Mouse (Mus musculus): Measurements from ENCODE around the gene Gm20489. TPM values are rescaled to one million over a fixed set of nuclear protein-coding genes. Genes with fewer than 3 reads are reported as not detected.

Gene Gm20489
- total and polyA plus RNA-seq, 2 experiments from 2014 or later: not detected

GRCm38 (mm10) chrX:101245011-101245410 lies 23.8 kb downstream of the Gm20489 start:
- H3K27ac ChIP-seq (ENCODE audit: low read depth, low read length): no peak overlapping the region
- DNase-seq: no peak
- no peak overlapping the region for H3K9ac ChIP-seq
- H3K4me2 ChIP-seq (ENCODE audit: low read depth): no peak overlapping the region
- TF ChIP-seq CTCF (IDR thresholded peaks at IDR 0.05; ENCODE audit: low read depth): no peak
- 28% methylated on average over 1 of the region's 1 CpGs for WGBS
- H3K36me3 ChIP-seq (ENCODE audit: insufficient read depth): no peaks in the 10 kb centered on the region
- H3K9me3 ChIP-seq (ENCODE audit: low read length): no peaks in the 10 kb centered on the region
- ATAC-seq: no peak
- no peaks in the 10 kb centered on the region for H3K4me1 ChIP-seq (ENCODE audit: insufficient read depth)
- H3K4me3 ChIP-seq (ENCODE audit: low read depth, low read length): no peak overlapping the region
- H3K27me3 ChIP-seq (ENCODE audit: insufficient read depth, low read length): no peaks in the 10 kb centered on the region

- no peaks in the 10 kb centered on the region for H3K4me1 ChIP-seq (ENCODE audit: insufficient read depth)
- DNase-seq (no peak), ATAC-seq (no peak)
- whole genome bisulfite sequencing: 37% methylated on average over 7 of the region's 7 CpGs
- H3K9me3 ChIP-seq (ENCODE audit: low read length): no peaks in the 10 kb centered on the region
- H3K9ac ChIP-seq: 0 out of 2 replicates have a peak overlapping the region, but pooled peaks have one; percentile 2
- no peak for TF ChIP-seq CTCF (IDR thresholded peaks at IDR 0.05; ENCODE audit: low read depth)
- H3K27ac ChIP-seq (ENCODE audit: low read depth, low read length): peak overlapping the region; percentile 46
- H3K36me3 ChIP-seq (ENCODE audit: insufficient read depth): no peaks in the 10 kb centered on the region
- no peaks in the 10 kb centered on the region for H3K27me3 ChIP-seq (ENCODE audit: insufficient read depth, low read length)
- peak overlapping the region; percentile 42 for H3K4me2 ChIP-seq (ENCODE audit: low read depth)
- H3K4me3 ChIP-seq (ENCODE audit: low read depth, low read length): peak overlapping the region; percentile 50
Measured at GRCm38 (mm10) chrX:101222796-101223162, 46.0 kb downstream of the Gm20489 start.

- Histone ChIP-seq H3K27me3 (ENCODE audit: insufficient read depth, low read length) (no peaks in the 10 kb centered on the region), H3K27ac (ENCODE audit: low read depth, low read length) (peak within 1 kb of the TSS; percentile 46), H3K4me3 (ENCODE audit: low read depth, low read length) (peak within 1 kb of the TSS; percentile 50), H3K4me2 (ENCODE audit: low read depth) (peak within 1 kb of the TSS; percentile 53), H3K9me3 (ENCODE audit: low read length) (no peaks in the 10 kb centered on the region), H3K4me1 (ENCODE audit: insufficient read depth) (no peaks in the 10 kb centered on the region), H3K36me3 (ENCODE audit: insufficient read depth) (no peaks in the 10 kb centered on the region), H3K9ac (peak within 1 kb of the TSS; percentile 56)
- peak; percentile 96 for ATAC-seq
- WGBS: 31% methylated on average over 55 of the region's 55 CpGs
- TF ChIP-seq CTCF (IDR thresholded peaks at IDR 0.05; ENCODE audit: low read depth): no peak
- peak; percentile 94 for DNase-seq
Measured at GRCm38 (mm10) chrX:101221834-101222795, 46.7 kb downstream of the Gm20489 start, which contains the start of gene Snx12. Gene Snx12 (minus strand): TSS chrX:101222563.

Other genes with a start within 250 kb of the Gm20489 start
- gene Tex11, start 209.4 kb downstream of the Gm20489 start, total RNA-seq (2014; rRNA removed): 0.15 and 0.24 TPM in 2 replicates
- gene Tex11, start 209.4 kb downstream of the Gm20489 start, polyA plus RNA-seq (2015; fragmentation: Nextera tagmentation; extraction: Ambion mirVana): 0.05 and 0.11 TPM in 2 replicates
- gene Slc7a3, start 183.0 kb downstream of the Gm20489 start, total RNA-seq (2014; rRNA removed): 14.8 and 22.7 TPM in 2 replicates
- 10.9 and 18.3 TPM in 2 replicates for gene Slc7a3, start 183.0 kb downstream of the Gm20489 start, polyA plus RNA-seq (2015; fragmentation: Nextera tagmentation; extraction: Ambion mirVana)
- 52.4 and 52.7 TPM in 2 replicates for gene Snx12, start 46.5 kb downstream of the Gm20489 start, total RNA-seq (2014; rRNA removed)
- 41.4 and 42.8 TPM in 2 replicates for gene Snx12, start 46.5 kb downstream of the Gm20489 start, polyA plus RNA-seq (2015; fragmentation: Nextera tagmentation; extraction: Ambion mirVana)
- 6.8 and 8.7 TPM in 2 replicates for gene Foxo4, start 14.5 kb downstream of the Gm20489 start, total RNA-seq (2014; rRNA removed)
- 0.65 and 0.75 TPM in 2 replicates for gene Foxo4, start 14.5 kb downstream of the Gm20489 start, polyA plus RNA-seq (2015; fragmentation: Nextera tagmentation; extraction: Ambion mirVana)
- 0.52 TPM in 1 of 2 replicates, not detected in the other for gene Gm614, start 5.0 kb downstream of the Gm20489 start, total RNA-seq (2014; rRNA removed)
- gene Gm614, start 5.0 kb downstream of the Gm20489 start, polyA plus RNA-seq (2015; fragmentation: Nextera tagmentation; extraction: Ambion mirVana): not detected in 2 replicates
- gene Il2rg, start 768 bp downstream of the Gm20489 start, total RNA-seq (2014; rRNA removed): 1.2 and 2.6 TPM in 2 replicates
- gene Il2rg, start 768 bp downstream of the Gm20489 start, polyA plus RNA-seq (2015; fragmentation: Nextera tagmentation; extraction: Ambion mirVana): 4.2 and 4.5 TPM in 2 replicates
- gene Med12, start 5.0 kb upstream of the Gm20489 start, total RNA-seq (2014; rRNA removed): 22.0 and 35.7 TPM in 2 replicates
- 7.3 and 14.4 TPM in 2 replicates for gene Med12, start 5.0 kb upstream of the Gm20489 start, polyA plus RNA-seq (2015; fragmentation: Nextera tagmentation; extraction: Ambion mirVana)
- 114 and 158 TPM in 2 replicates for gene Nlgn3, start 30.1 kb upstream of the Gm20489 start, total RNA-seq (2014; rRNA removed)
- gene Nlgn3, start 30.1 kb upstream of the Gm20489 start, polyA plus RNA-seq (2015; fragmentation: Nextera tagmentation; extraction: Ambion mirVana): 65.5 and 81.1 TPM in 2 replicates
- gene Gjb1, start 107.4 kb upstream of the Gm20489 start, total RNA-seq (2014; rRNA removed): 2.4 and 2.5 TPM in 2 replicates
- gene Gjb1, start 107.4 kb upstream of the Gm20489 start, polyA plus RNA-seq (2015; fragmentation: Nextera tagmentation; extraction: Ambion mirVana): 2.1 and 2.2 TPM in 2 replicates
- 197 and 199 TPM in 2 replicates for gene Zmym3, start 151.8 kb upstream of the Gm20489 start, total RNA-seq (2014; rRNA removed)
- 94.7 and 102 TPM in 2 replicates for gene Zmym3, start 151.8 kb upstream of the Gm20489 start, polyA plus RNA-seq (2015; fragmentation: Nextera tagmentation; extraction: Ambion mirVana)
- 379 and 402 TPM in 2 replicates for gene Nono, start 160.3 kb upstream of the Gm20489 start, total RNA-seq (2014; rRNA removed)
- 246 and 266 TPM in 2 replicates for gene Nono, start 160.3 kb upstream of the Gm20489 start, polyA plus RNA-seq (2015; fragmentation: Nextera tagmentation; extraction: Ambion mirVana)
- 0.86 and 4.2 TPM in 2 replicates for gene Itgb1bp2, start 180.1 kb upstream of the Gm20489 start, total RNA-seq (2014; rRNA removed)
- 0.61 and 0.75 TPM in 2 replicates for gene Itgb1bp2, start 180.1 kb upstream of the Gm20489 start, polyA plus RNA-seq (2015; fragmentation: Nextera tagmentation; extraction: Ambion mirVana)